Mouse (Mus musculus) kidney, postnatal 0 days (tissue): ENCODE data around the gene Mixl1. TPM values are rescaled to one million over a fixed set of nuclear protein-coding genes. Genes with fewer than 3 reads are reported as not detected.

Experiments used
- ATAC-seq: fragments of 200-750 bp; cut with Nextera tagmentation; replicated peaks from 2 replicates; pipeline ENCODE4 v1.8.0; 2017; ENCODE audit warnings: low read depth, moderate number of reproducible peaks, moderate TSS enrichment, moderate library complexity; ENCODE audit not compliant: low FRiP score
- DNase-seq: peaks from one replicate; pipeline ENCODE4 v3.0.0-alpha.2; 2016; ENCODE audit warnings: low spot score
- H3K27ac ChIP-seq: fragments of 300-500 bp; sonication (generic); 2 replicates; pipeline ENCODE4 v1.5.1; 2014; ENCODE audit warnings: mild to moderate bottlenecking
- H3K27me3 ChIP-seq: fragments of 300-500 bp; sonication (generic); 2 replicates; pipeline ENCODE4 v1.6.1; 2014; ENCODE audit warnings: low read length, mixed read lengths; ENCODE audit not compliant: insufficient read depth
- H3K36me3 ChIP-seq: fragments of 300-500 bp; sonication (generic); 2 replicates; pipeline ENCODE4 v1.6.1; 2014; ENCODE audit warnings: low read length, mixed read lengths; ENCODE audit not compliant: insufficient read depth
- H3K4me1 ChIP-seq: fragments of 300-500 bp; sonication (generic); replicated peaks from 2 replicates; pipeline ENCODE4 v1.6.1; 2014; ENCODE audit warnings: antibody characterized with exemption, low read length, mixed read lengths; ENCODE audit not compliant: insufficient read depth
- H3K4me2 ChIP-seq: fragments of 300-500 bp; sonication (generic); 2 replicates; pipeline ENCODE4 v1.6.1; 2014; ENCODE audit warnings: mild to moderate bottlenecking, low read length, moderate library complexity, mixed read lengths
- H3K4me3 ChIP-seq: fragments of 300-500 bp; sonication (generic); replicated peaks from 2 replicates; pipeline ENCODE4 v1.5.1; 2014; ENCODE audit warnings: low read depth, low read length
- H3K9ac ChIP-seq: fragments of 300-500 bp; sonication (generic); 2 replicates; pipeline ENCODE4 v1.6.1; 2014; ENCODE audit warnings: low read depth, low read length
- H3K9me3 ChIP-seq: fragments of 300-500 bp; sonication (generic); replicated peaks from 2 replicates; pipeline ENCODE4 v1.6.1; 2016; ENCODE audit warnings: low read length, inconsistent platforms, mixed read lengths
- CTCF ChIP-seq: IDR thresholded peaks from 2 replicates; pipeline ENCODE4 v1.5.1; 2016; ENCODE audit warnings: antibody characterized with exemption, low read depth, mild to moderate bottlenecking, moderate library complexity
- WGBS: fragments of 180-500 bp; shearing (Covaris S2); extraction: QIAGEN DNeasy Blood & Tissue Kit; methylation state at CpG from one replicate; pipeline ENCODE4 v1.1.7; 2014; 5-methylcytosine and 5-hydroxymethylcytosine counted together
- polyA plus RNA-seq: library from polyadenylated mRNA; unstranded; fragments of >200 nt; fragmentation: Nextera tagmentation; extraction: Ambion mirVana; gene quantifications from 2 replicates; pipeline ENCODE4 v1.2.1, GENCODE M21; 2015

The Mixl1 gene
- polyA plus RNA-seq, 1 experiment from 2014 or later = 0.30 TPM

DNA sequence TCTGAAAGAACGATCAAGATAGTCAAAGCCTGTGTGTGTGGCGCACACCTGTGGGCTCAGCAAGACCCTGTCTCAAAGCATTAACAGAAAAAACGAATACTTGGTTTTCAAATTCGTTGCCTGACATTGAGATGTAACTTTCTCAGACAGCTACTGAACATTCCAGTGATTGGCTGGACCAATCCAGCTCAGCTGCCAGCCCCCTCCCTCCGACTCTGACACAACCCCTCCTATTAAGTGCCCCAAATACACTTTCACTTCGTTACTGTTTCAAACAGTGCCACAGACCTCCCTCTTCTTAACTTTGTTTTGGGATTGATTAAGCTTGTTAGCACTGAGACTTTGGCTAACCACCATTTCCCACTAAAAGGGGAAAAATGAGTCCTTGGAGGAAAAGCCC, 6.6 kb upstream of the Mixl1 start:
- no peaks in the 10 kb centered on the region for H3K4me1 ChIP-seq
- peak overlapping the region; percentile 38; the same call in 1 of the 2 replicates for H3K4me2 ChIP-seq
- 0 out of 2 replicates have a peak overlapping the region, but pooled peaks have one; percentile 9 for H3K4me3 ChIP-seq
- DNase-seq = no peak
- H3K27ac ChIP-seq = no peak overlapping the region
- no peak for TF ChIP-seq CTCF
- H3K27me3 ChIP-seq = no peaks in the 10 kb centered on the region
- H3K36me3 ChIP-seq = no peaks in the 10 kb centered on the region
- H3K9ac ChIP-seq = no peak overlapping the region
- no peak for ATAC-seq
- no peaks in the 10 kb centered on the region for H3K9me3 ChIP-seq
- WGBS = 39% methylated on average over 6 of the region's 6 CpGs

DNA sequence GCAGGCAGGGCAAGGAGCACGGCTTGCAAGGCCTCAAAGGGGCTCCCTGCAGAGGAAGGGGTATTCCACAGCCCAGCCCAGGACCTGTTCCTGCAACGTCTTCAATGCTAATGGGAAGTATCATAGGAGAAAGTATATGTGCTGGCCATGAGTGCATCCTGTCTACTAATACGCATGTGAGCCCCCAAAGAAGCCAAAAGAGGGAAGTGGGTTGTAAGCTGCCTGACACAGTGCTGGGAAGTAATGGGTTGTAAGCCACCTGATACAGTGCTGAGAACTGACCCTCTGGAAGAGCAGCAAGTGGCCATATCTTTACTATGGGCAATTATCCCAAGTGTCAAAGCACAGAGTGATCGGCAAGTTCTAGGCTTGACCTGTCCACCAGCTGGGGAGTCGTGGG, 1.2 kb upstream of the Mixl1 start:
- Histone ChIP-seq H3K36me3 (no peaks in the 10 kb centered on the region), H3K27ac (no peak overlapping the region), H3K4me2 (no peak overlapping the region), H3K4me1 (peaks cover 6% of the 10 kb centered on the region; the same call in 1 of the 2 replicates), H3K27me3 (peaks cover 20% of the 10 kb centered on the region; the same call in 1 of the 2 replicates), H3K9me3 (no peaks in the 10 kb centered on the region), H3K4me3 (no peak overlapping the region), H3K9ac (no peak overlapping the region)
- 49% methylated on average over 5 of the region's 5 CpGs for WGBS
- ATAC-seq (no peak), DNase-seq (no peak)
- no peak for TF ChIP-seq CTCF

DNA sequence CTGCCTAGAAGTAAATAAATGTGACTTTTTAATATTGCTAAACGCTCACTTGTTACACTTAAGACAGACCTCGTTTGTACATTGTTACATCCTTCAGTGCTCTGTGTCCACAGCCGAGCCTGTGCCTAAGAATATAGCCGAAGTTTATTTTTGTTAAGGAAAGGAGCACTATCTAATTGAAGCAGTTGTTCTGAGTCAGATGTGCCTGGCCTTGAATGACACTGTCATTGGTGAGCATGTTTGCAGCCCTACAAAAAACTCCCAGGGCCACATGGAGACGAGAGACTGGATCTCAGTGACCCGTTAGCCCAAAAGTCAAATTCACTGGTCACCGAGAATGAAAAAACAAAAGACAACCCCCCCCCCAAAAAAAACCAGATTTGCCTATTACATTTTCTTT, 5.5 kb downstream of the Mixl1 start:
- peaks cover 16% of the 10 kb centered on the region for H3K36me3 ChIP-seq
- TF ChIP-seq CTCF = no peak
- 90% methylated on average over 7 of the region's 7 CpGs for WGBS
- H3K27ac ChIP-seq = no peak overlapping the region
- ATAC-seq (no peak), DNase-seq (no peak)
- 0 out of 2 replicates have a peak, but pooled peaks cover 2% of the 10 kb centered on the region for H3K4me1 ChIP-seq
- H3K4me2 ChIP-seq = no peak overlapping the region
- no peak overlapping the region for H3K9ac ChIP-seq
- no peaks in the 10 kb centered on the region for H3K9me3 ChIP-seq
- no peak overlapping the region for H3K4me3 ChIP-seq
- 0 out of 2 replicates have a peak, but pooled peaks cover 2% of the 10 kb centered on the region for H3K27me3 ChIP-seq

Other genes starting within 250 kb of the Mixl1 start
- gene Stum, start 213.5 kb downstream of the Mixl1 start, polyA plus RNA-seq = 0.64 and 1.0 TPM in 2 replicates
- gene Parp1, start 128.1 kb downstream of the Mixl1 start, polyA plus RNA-seq = 69.8 and 75.3 TPM in 2 replicates
- 11.6 and 14.9 TPM in 2 replicates for gene Lin9, start 55.9 kb downstream of the Mixl1 start, polyA plus RNA-seq
- 18.5 and 19.6 TPM in 2 replicates for gene Acbd3, start 29.0 kb upstream of the Mixl1 start, polyA plus RNA-seq
- 2,528 and 2,557 TPM in 2 replicates for gene H3f3a, start 116.9 kb upstream of the Mixl1 start, polyA plus RNA-seq
- 25.6 and 29.6 TPM in 2 replicates for gene Sde2, start 154.1 kb upstream of the Mixl1 start, polyA plus RNA-seq
- 0.09 and 0.39 TPM in 2 replicates for gene Lefty2, start 196.1 kb upstream of the Mixl1 start, polyA plus RNA-seq
- 72.6 and 76.5 TPM in 2 replicates for gene Pycr2, start 207.3 kb upstream of the Mixl1 start, polyA plus RNA-seq
- 1.5 and 1.6 TPM in 2 replicates for gene Lefty1, start 238.0 kb upstream of the Mixl1 start, polyA plus RNA-seq
- gene Tmem63a, start 245.3 kb upstream of the Mixl1 start, polyA plus RNA-seq = 10.6 and 14.8 TPM in 2 replicates